Mouse (Mus musculus): ENCODE data around the gene Plekha3.

Plekha3 gene

DNA sequence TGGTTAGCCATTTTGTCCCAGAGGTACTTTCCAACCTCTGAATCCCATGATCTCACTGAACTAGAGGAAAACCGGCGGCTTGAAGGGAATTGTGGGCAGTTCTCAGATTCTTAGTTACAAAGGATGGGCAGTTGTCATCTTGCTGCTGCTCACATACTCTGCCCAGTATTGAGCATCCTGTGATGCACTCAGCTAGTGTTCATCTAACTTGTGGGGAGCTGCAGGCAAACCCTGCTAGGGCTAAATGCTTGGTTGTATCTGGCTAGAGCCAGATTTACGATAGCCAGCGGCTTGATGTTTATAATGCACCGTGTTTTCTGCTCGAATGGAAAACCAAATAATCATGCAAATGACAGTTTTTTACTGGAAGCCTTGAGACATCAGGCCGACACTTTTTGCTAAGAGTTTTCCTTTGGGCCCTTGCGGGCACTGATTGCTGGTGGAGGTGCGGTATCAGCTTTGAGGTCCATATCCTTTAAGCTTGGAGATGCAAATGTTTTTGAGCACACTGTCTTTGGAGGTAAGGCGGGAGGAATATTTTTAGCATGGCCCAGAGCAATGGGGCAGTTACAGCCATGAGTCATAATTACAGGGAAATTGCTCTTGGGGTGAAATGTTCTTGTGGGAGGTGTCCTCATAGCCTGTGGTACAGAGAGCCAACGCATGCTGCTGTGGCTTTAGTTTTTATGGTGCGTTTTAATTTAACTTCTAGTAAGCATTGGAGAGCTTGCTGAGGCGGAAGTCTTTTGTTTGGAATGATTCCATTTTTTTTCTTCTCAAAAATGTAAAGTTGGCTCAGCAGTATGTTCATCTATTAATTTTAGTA lies 1.5 kb downstream of the Plekha3 start:
- DNase-seq = no peak

DNA sequence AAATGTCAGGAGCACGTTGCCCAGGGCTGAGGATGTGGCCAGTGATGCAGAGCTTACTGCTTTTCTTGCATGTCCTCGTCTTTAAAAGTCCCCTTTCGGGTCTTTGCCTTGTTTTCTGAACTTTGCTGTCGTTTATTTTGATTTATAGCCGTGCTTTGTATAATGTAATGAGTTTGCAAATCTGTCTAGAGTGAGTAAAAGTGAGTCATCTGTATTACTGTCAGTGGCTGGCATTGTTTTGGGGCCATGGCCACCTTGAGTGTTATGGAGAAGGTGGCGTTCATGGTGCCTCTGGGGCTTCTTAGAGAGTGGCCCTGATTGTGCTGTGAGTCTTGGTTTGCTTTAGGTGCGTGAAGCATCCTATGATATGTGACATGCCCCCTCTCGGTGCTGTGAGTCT lies 7.2 kb downstream of the Plekha3 start:
- DNase-seq = no peak

GRCm38 (mm10) chr2:76686986-76687385 lies 11.9 kb downstream of the Plekha3 start:
- DNase-seq = no peak

DNA sequence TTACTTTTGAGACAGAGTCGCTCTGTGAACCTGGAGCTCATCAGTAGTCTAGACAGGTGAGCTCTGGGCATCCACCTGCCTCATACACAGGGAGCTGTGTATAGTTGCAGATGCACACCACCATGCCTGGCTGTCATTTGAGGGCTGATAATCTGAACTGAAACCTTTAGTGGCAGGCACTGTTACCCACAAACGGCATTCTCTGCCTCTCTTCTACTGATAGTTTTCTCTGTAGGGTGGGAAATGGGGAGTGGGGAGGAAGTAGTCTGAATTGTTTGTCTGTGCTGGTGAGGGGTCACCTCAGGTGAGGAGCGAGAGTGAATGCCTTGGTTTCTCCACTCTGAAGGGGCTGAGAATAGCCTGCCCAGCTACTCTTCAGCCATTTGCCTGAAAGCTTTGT lies 12.5 kb downstream of the Plekha3 start:
- no peak for DNase-seq

DNA sequence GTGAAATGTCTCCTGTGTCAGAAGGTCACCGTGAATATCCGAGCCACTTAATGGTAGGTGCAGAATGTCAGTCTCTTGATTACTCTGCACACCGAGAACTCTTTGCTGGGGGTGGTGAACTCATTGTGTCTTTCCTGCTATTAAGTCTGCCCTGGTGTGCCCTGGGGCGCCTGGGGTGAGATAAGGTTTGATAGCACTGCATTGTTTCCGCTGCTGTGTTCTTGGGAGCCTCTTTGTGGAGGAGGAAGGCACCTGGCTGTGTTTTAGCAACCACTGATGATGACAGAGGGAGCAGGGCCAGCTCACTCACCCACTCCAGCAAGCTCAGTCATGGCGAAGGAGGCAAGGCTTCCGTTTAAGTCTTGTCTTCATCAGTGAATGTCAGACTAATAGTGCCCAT lies 13.1 kb downstream of the Plekha3 start:
- no peak for DNase-seq

DNA sequence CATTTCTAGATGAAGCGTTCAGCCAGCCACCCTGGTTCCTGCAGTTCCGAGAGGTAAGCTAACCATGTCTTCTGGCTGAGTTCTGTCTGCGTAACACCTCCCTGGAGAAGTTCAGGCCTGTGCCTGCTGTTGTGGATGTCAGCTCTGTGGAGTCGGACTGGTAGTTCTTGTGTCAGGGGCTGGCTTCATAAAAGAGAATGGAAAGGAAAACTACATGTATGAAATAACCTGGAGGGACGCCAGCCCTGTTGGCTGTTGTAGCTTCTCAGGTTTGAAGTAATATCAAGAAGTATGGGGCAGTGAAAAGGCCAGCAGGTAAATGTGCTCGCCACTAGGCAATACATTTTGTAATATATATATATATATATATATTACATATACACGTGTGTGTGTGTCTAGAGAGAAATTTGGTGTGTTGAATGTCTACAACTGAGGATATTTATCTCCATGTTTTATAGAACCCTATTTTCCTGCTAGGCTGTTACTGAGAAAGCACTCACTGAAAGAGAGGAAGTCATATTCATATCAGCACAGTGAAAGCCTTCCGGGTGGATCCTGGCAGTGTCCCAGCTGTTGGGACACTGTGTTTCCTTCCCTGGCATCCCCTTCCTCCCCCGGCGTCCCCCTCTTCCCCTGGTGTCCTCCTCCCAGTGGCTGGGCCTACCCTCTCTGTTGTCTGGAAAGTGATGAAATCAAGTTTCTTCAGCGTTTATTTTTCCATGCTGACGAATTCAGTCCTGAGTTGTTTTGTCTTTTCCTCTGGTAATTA lies 15.5 kb downstream of the Plekha3 start:
- no peak for DNase-seq

DNA sequence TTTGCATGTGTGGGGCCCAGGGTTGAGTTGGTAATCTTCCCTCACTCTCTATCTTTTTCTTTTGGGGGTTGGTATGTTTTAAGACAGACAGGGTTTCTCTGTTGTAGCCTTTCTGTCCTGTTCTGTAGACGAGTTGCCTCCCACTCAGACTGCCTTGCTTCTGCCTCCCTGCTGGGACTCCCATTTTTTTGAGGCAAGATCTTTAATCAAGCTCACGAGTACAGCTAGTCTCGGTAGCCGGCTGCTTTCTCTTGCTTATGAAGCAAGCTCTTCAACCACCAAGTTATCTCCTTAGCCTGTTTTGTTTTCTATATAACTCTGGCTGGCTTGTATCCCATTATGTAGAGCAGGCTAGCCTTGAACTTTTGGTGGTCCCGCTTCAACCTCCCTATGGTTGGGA lies 18.7 kb downstream of the Plekha3 start:
- DNase-seq = no peak

- no peak for DNase-seq
These were observed 20.2 kb downstream of the Plekha3 start for GRCm38 (mm10) chr2:76695290-76695689.

DNA sequence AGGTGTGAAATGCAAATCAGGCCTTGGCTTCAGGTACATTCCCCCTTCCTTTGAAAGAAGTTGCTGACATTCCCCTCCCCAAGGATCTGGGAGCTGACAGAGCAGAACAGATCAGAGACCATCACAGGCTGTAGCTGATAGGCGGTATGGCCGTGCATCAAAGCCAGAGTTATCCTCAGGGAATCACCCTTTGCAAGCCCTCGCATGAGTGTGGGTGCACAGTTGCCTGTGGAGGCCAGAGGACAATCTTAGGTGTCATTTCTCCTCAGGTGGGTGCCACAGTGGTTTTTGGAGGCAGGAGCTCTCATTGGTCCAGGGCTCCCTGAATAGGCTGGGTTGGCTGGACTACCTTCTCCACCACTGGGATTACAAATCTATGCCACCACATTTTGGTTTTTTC lies 27.1 kb downstream of the Plekha3 start:
- no peak for DNase-seq

DNA sequence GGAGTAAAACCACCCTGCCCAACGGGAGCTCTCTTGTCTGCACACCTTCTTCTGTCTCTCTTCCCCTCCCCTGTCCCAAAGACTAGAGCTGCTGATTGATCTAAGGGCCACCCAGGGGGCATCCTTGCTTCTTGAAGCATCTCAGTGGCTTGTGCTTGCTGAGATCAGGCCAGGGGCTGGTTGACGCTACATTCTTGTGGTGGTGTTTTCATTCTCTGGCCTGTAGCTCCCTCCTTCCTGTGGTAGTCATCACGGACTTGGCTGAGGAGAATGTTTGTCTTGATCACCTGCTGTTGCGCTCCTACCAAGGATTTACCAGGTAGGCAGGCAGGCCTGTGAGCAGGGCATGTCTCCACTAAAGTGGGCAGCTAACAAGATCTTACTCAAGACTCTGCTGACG lies 27.7 kb downstream of the Plekha3 start:
- DNase-seq = no peak

DNA sequence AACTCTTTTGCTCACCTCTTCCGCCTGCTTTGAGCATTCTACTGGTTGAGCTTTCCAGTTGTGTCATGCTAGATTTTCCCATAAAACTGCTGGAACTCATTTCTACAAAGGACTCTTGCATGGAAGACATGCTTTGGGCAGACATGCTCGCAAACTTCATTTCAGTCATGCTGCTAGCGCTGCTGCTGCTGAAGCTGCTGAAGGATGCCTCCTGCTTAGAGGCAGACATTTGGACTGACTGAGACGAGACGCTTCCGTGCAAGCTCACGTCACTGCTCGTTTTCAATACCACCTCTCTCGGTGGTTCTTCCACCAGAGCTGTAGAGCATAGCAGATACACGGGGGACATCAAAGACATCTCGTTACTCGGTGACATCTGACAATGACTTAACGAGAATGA lies 30.6 kb downstream of the Plekha3 start:
- DNase-seq = no peak

GRCm38 (mm10) chr2:76708512-76708911 lies 33.4 kb downstream of the Plekha3 start:
- no peak for DNase-seq

- peak in 1 of 2 experiments; percentile 8 for DNase-seq
These were observed 39.9 kb downstream of the Plekha3 start for GRCm38 (mm10) chr2:76714984-76715383.

DNA sequence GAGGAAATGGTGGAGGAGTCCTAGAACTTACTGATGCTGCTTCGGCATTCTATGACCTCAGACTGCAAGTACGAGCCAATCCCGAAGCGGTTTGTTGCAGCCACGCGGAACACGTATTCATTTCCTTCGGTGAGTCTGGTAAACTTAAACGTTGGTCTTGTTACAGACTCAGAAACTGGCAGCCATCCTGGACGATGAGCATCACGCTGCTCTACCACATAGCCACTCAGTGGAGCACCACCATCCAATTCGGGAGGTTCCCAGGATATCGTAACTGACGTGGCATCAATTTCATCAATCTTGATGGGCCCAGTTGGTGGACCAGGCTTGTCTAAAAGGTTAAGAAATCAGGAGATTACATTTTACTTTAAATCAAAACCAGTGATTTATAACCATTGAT lies 44.6 kb downstream of the Plekha3 start:
- no peak for DNase-seq
